Mouse (Mus musculus): ENCODE results near the gene Sct.

- TF ChIP-seq CTCF (conservative IDR thresholded peaks at IDR 0.05 in 1 of 2, IDR thresholded peaks at IDR 0.05 in 1 of 2; ENCODE audit: low read depth in 2 of 2, low read length in 2 of 2) (no peak), USF2 (conservative IDR thresholded peaks at IDR 0.05; ENCODE audit: low read depth, low read length) (peak; percentile 61; the same call in 1 of the 2 replicates), HCFC1 (IDR thresholded peaks at IDR 0.05; ENCODE audit: low read depth, low read length) (no peak), MEF2A (IDR thresholded peaks at IDR 0.05; ENCODE audit: borderline replicate concordance, low read depth, low read length) (peak; percentile 29; the same call in 1 of the 2 replicates), MAX (IDR thresholded peaks at IDR 0.05; ENCODE audit: low read length) (peak; percentile 87; the same call in 1 of the 2 replicates), UBTF (IDR thresholded peaks at IDR 0.05; ENCODE audit: low read depth, low read length) (no peak), POLR2A (IDR thresholded peaks at IDR 0.05; ENCODE audit: low read depth, low read length) (peak; percentile 77), ZKSCAN1 (IDR thresholded peaks at IDR 0.05; ENCODE audit: borderline replicate concordance, low read depth, low read length) (no peak), JUND (conservative IDR thresholded peaks at IDR 0.05; ENCODE audit: low read depth, low read length) (no peak), ZNF384 (IDR thresholded peaks at IDR 0.05; ENCODE audit: low read depth, low read length) (no peak), MAFK (IDR thresholded peaks at IDR 0.05; ENCODE audit: insufficient replicate concordance, low read length) (peak; percentile 87), EP300 (IDR thresholded peaks at IDR 0.05; ENCODE audit: low read length) (peak; percentile 55; the same call in 1 of the 2 replicates), RAD21 (IDR thresholded peaks at IDR 0.05; ENCODE audit: low read depth, low read length) (no peak)
Observed at GRCm38 (mm10) chr7:141265739-141266561, 13.0 kb downstream of the Sct start, which contains the start of gene Irf7.
